Mouse (Mus musculus): ENCODE measurements around the gene Mei4. TPM values are rescaled to one million over a fixed set of nuclear protein-coding genes. Genes with fewer than 3 reads are reported as not detected.

The Mei4 gene
- polyA plus RNA-seq, 1 experiment: not detected

DNA sequence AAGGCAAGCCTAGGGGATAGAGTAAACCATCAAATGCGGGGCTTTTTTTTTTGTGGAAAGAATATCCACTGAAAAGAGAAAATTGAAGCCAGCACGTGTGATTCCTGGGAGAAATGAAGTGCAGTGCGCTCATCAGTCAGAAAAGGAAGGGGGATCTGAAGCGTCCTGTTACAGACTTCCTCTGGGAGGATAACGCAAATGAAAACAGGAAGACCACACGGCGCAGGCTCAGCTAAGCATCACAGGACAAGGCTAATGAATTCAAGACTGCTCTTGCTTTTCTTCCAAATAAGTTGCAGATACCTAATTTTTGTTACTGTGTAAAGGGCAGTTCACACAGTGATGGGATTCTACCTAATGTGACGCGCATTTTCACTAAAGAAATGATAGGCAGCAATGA lies 296.7 kb downstream of the Mei4 start:
- DNase-seq (ENCODE audit: low spot score): no peak

DNA sequence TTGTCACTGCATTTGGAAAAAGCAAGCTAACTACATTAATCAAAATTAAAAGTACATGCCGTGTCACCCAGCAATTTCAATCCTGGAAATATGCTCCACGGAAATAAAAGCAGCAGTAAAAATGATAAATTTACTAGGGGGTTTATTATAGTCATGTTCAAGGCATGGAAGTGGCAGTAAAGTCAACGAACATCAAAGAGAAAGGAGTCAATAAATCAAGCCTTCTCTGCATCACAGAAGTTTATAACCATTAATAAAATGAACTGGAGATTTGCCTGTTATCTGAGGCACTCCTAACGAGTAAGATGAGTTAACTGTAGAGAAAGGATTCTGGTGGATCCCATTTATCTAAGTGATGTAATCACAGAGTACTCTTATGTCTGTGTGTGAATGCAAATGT lies 298.9 kb downstream of the Mei4 start:
- no peak for DNase-seq (ENCODE audit: low spot score)

DNA sequence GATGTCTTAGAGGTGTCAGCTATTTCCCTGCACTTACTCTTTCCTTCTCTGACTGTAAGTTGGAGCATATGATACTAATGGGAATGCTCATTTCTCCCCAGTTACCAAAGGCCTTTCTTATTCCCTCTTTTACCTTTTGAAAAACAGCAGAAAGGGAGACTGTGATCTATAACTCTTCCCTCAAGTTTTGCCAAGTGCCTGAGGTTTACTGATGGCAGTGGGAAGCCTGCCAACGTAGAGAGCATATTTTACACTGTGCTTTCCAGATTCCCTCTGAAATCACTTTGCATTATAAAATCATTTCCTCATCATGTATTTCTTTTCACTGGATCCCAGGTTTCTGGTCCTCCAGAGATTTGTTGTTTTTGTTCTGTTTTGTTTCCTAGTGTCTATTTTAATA lies 354.5 kb downstream of the Mei4 start:
- DNase-seq (ENCODE audit: low spot score): no peak

DNA sequence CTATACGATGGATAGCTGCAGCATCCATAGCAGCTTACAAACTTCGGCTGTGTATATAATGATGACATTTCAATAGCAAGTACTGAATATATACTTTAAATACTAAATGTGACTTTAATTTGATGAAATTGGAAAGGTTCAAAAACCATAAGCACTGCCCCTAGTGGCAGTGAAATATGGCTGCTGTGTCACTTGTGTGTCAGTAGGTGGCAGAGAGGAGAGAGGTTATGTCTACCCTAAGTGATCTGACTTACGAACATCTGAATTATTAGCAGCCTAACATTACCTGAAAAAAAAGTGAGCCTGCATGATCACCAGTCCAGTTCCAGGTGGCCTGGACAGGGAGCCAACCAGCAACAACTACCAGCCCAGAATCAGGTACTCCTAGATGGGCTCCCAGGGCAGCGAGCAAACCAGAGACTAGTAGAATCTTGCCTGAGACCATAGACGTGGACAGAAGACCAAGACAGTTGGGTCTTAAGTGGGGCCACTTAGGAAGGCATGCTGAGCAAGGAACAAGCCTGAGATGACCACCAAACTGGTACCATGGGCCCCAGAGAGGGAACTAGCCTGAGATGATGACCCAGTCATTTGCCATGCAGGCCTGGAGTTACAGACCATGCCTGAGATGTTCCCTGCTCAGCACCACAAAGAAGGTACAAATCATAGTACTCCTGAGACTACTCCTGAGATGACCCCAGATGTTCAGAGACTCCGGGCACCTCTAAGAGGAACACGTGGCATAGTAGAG lies 384.4 kb downstream of the Mei4 start:
- DNase-seq (ENCODE audit: low spot score): no peak

Other genes starting within 250 kb of the Mei4 start
- 0.97 and 1.3 TPM in 2 replicates for gene Htr1b, start 229.8 kb upstream of the Mei4 start, polyA plus RNA-seq (2012; rRNA removed)

Data from urinary bladder, adult 2 months (tissue).